Mouse (Mus musculus) urinary bladder, postnatal 14 days (tissue): Measurements from ENCODE around the gene Dnm2.
A peak's percentile ranks its signal among the peaks of the same experiment; 100 is the strongest.

ENCODE experiments used
- DNase-seq: peaks from one replicate; pipeline ENCODE4 v3.0.0; 2021; ENCODE audit warnings: low spot score

Gene Dnm2

DNA sequence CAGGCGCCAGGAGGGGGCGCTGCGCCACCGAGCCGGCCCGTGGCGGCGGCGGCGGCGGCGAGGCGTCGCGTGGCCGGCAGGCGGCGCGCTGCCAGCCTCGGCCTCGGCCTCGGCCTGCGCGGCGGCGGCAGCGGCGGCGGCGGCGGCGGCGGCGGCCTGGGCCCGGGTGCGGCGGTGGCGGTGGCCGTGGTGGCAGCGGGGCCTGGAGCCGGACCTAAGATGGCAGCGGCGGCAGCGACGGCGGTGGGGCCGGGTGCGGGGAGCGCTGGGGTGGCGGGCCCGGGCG is 122.0 kb downstream of the Dnm2 start, which contains the start of gene Carm1:
Gene Carm1, plus strand, starts transcription at position 106 of the 286 bp plus-strand sequence.
- DNase-seq: peak; percentile 58

DNA sequence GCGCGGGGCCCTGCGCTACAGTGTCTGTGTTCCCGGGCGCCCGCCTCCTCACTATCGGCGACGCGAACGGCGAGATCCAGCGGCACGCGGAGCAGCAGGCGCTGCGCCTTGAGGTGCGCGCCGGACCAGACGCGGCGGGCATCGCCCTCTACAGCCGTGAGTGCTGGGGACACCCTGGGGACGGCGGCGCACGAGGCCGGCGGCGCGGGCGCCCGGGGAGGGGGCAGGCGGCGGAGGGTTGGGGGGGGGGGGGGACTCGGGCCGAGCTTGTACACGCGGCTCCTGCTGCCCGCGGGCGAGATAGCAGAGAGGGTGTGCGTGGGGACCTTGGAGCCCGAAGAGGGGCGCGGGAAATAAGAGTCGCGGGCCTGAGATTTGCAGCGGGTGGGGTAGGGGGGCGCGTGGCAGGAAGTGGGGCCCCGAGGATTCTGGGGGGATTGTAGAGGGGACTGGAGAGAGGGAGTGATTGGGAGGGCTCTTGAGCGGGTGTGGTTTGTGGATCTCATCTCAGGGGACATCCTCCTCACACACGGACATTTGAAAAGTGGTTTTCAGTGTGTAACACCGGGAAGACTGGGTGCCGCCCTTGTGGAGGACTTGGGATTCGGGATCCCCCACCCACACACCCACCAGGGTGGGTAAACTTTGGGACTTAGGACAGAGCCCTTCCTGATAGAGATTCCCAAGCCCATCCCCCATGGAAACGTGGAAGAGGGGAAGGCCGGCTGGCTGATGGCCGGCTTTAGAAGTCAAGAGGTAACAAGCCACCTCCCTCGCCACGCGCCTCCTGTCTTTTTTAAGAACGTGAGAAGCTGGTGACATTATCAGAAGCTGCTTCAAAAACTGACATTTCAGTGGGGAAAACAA is 122.6 kb downstream of the Dnm2 start:
- DNase-seq: peak; percentile 47

DNA sequence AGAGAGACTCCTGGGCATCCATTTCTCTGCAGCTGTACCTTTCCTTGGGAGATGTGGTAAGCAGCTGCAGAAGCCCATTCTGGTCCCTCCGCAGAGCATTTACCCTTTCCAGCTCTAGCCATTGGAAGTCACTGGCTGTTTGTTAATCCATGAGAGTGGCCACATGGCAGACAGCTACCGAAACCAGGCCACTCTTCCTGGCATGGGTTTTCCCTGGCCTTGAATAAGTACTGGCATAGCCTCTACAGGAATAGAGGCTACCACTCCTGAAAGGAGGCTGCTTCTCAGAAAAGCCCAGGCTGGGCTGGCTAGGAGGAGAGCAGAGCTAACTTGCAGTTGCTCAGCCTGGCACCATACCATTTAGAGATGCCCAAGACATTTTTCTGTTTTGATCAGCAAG is 126.3 kb downstream of the Dnm2 start:
- no peak for DNase-seq

DNA sequence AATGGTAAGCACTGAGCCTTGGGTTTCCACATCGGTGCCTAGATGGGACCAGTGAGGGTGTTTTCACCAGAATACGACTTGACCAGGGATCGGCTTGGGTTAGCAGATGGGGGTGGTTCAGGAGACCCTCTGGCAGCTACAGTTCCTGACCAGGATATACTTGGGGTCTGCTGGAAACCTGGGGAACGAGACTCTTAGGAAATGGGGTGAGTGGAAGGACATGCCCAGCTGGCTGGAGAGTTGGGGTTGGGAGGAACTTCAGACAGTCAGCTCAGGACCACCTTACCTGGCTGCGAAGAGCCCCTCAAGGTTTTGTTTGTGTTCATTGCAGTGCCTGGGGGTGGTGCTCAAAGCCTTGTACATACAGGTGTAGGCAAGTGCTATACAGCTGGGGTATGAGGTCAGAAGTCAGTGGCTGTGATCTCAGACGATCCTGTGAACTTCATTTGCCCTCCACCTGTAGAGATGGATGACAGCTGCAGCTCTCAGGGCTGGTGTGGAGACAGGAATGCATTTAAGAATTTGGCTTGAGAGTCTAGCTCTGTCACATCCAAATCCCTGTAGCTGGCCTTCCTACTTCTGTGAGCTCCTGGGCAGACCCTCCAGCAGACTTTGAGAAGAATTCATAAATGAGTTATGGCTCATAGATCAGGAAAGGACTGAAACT is 129.0 kb downstream of the Dnm2 start:
- DNase-seq: no peak

DNA sequence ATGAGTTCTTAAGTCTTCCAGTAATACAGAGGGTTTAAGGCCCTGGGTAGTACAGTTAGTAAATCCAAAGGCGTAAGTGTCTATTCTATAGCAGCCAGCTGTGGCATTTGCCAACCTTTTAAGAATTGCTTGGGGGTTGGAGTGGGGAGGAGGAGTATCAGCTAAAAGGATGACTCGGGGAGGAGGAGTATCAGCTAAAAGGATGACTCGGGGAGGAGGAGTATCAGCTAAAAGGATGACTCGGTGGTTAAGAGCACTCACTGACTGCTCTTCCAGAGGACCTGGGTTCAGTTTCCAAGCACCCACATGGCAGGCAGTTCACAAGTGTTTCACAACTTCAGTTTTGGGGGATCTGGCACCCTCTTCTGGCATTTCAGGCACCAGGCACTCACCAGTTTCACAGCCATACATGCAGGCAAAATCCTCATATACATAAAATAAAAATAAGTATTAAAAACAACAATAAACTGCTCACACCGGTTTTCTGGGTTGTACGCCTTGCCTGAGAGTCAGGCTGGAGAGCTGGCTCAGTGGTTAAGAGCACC is 130.6 kb downstream of the Dnm2 start:
- no peak for DNase-seq

DNA sequence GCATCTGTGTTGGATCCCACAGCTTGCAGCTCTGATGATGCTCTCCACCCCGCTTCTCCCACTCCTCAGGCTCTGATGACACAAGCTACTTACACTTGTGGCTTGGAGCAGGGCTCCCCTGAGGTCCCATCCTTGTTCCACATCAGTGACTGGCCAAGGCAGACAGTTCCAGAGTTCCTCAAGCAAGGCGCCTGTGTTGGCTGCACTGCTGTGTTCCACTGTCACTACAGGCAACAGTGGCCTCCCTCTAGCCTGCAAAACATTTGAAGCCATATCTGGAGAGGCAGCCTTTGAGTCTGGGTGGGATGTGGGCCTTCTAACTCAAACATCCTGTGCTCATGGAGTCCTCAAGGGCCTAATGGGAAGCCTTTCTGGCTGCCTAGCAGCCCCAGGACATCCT is 132.3 kb downstream of the Dnm2 start:
- DNase-seq: no peak
